ENCODE assay signal across 8 mouse cellular contexts in genomic region chr14:76506425-76507205, GRCm38 (mm10). TPM values are rescaled to one million over a fixed set of nuclear protein-coding genes. Genes with fewer than 3 reads are reported as not detected.
DNase-seq lines count a peak whose midpoint lies in the region; ATAC-seq and TF ChIP-seq lines count a peak whose summit lies in the region.

No protein-coding gene starts in this region.

- H3K27me3 ChIP-seq in forebrain, embryonic 14.5 days (replicated peaks; ENCODE audit: control insufficient read depth, insufficient read depth, low read length) = no peaks in the 10 kb centered on the region
- H3K27me3 ChIP-seq in hindbrain, postnatal 0 days (ENCODE audit: insufficient read depth, low read length) = no peaks in the 10 kb centered on the region
- H3K27me3 ChIP-seq in lung, postnatal 0 days (replicated peaks; ENCODE audit: insufficient read depth, low read length) = no peaks in the 10 kb centered on the region

- peaks cover 34% of the 10 kb centered on the region for H3K36me3 ChIP-seq in forebrain, embryonic 14.5 days (ENCODE audit: control insufficient read depth, insufficient read depth, low read length)
- peaks cover 3% of the 10 kb centered on the region; the same call in 1 of the 2 replicates for H3K36me3 ChIP-seq in hindbrain, postnatal 0 days (ENCODE audit: insufficient read depth, low read length)
- 0 out of 2 replicates have a peak, but pooled peaks cover 4% of the 10 kb centered on the region for H3K36me3 ChIP-seq in lung, postnatal 0 days (ENCODE audit: insufficient read depth, low read length)

- peak overlapping the region; percentile 96 for H3K4me2 ChIP-seq in forebrain, embryonic 14.5 days (ENCODE audit: low read length)
- peak overlapping the region; percentile 64 for H3K4me2 ChIP-seq in hindbrain, postnatal 0 days (ENCODE audit: low read depth, low read length)
- peak overlapping the region; percentile 76 for H3K4me2 ChIP-seq in lung, postnatal 0 days (replicated peaks; ENCODE audit: low read depth, low read length)

- peak overlapping the region; percentile 78 for H3K4me3 ChIP-seq in forebrain, embryonic 14.5 days (ENCODE audit: low read depth, low read length)
- H3K4me3 ChIP-seq in hindbrain, postnatal 0 days (ENCODE audit: low read length) = peak overlapping the region; percentile 74
- H3K4me3 ChIP-seq in lung, postnatal 0 days (ENCODE audit: low read depth, low read length) = peak overlapping the region; percentile 79

- no peak for TF ChIP-seq EP300 in lung, postnatal 0 days (IDR thresholded peaks at IDR 0.05)

- ATAC-seq in forebrain, embryonic 14.5 days = no peak
- ATAC-seq in hindbrain, postnatal 0 days = no peak
- no peak for ATAC-seq in lung, postnatal 0 days

- TF ChIP-seq CTCF in hindbrain, postnatal 0 days (IDR thresholded peaks at IDR 0.05; ENCODE audit: low read depth) = no peak
- no peak for TF ChIP-seq CTCF in lung, postnatal 0 days (IDR thresholded peaks at IDR 0.05)

- peak overlapping the region; percentile 100 for H3K27ac ChIP-seq in forebrain, embryonic 14.5 days (ENCODE audit: low read depth, low read length)
- peak overlapping the region; percentile 100 for H3K27ac ChIP-seq in hindbrain, postnatal 0 days
- H3K27ac ChIP-seq in lung, postnatal 0 days (ENCODE audit: low read length) = peak overlapping the region; percentile 99

- H3K4me1 ChIP-seq in forebrain, embryonic 14.5 days (ENCODE audit: control insufficient read depth, insufficient read depth, low read length) = peaks cover 14% of the 10 kb centered on the region
- no peaks in the 10 kb centered on the region; the same call in 1 of the 2 replicates for H3K4me1 ChIP-seq in hindbrain, postnatal 0 days (ENCODE audit: insufficient read depth, low read length)
- peaks cover 4% of the 10 kb centered on the region; the same call in 1 of the 2 replicates for H3K4me1 ChIP-seq in lung, postnatal 0 days (ENCODE audit: insufficient read depth, low read depth, low read length)

- peak overlapping the region; percentile 99 for H3K9ac ChIP-seq in forebrain, embryonic 14.5 days (ENCODE audit: low read length)
- peak overlapping the region; percentile 99 for H3K9ac ChIP-seq in hindbrain, postnatal 0 days (replicated peaks; ENCODE audit: low read length)
- H3K9ac ChIP-seq in lung, postnatal 0 days (replicated peaks; ENCODE audit: low read depth) = peak overlapping the region; percentile 99

- H3K9me3 ChIP-seq in forebrain, embryonic 14.5 days (replicated peaks; ENCODE audit: control insufficient read depth, low read length) = no peaks in the 10 kb centered on the region
- H3K9me3 ChIP-seq in hindbrain, postnatal 0 days (ENCODE audit: low read length) = no peaks in the 10 kb centered on the region
- no peaks in the 10 kb centered on the region for H3K9me3 ChIP-seq in lung, postnatal 0 days (ENCODE audit: low read length)

- peak; percentile 49 for DNase-seq in retina, postnatal 1 day
- DNase-seq in retina, embryonic 14.5 days (ENCODE audit: low spot score) = no peak
- DNase-seq in cerebellum, adult 8-10 months = peak; percentile 54
- no peak for DNase-seq in forebrain, embryonic 14.5 days (ENCODE audit: low spot score)
- DNase-seq in hindbrain, postnatal 0 days (ENCODE audit: low spot score) = no peak
- DNase-seq in lung, postnatal 0 days (ENCODE audit: low spot score) = no peak
- no peak for DNase-seq in ovary, adult 18-20 months (ENCODE audit: low spot score)
- no peak for DNase-seq in Muller cell, postnatal 12 days (ENCODE audit: inconsistent ontology term)

- WGBS in forebrain, embryonic 14.5 days = 41% methylated on average over 27 of the region's 27 CpGs
- WGBS in hindbrain, postnatal 0 days = 23% methylated on average over 27 of the region's 27 CpGs
- 32% methylated on average over 27 of the region's 27 CpGs for WGBS in lung, postnatal 0 days

RNA-seq across cellular contexts. Expression of gene Serp2, which starts 50.1 kb away (rescaled TPM):
- polyA plus RNA-seq in forebrain, embryonic 14.5 days (2014; fragmentation: Nextera tagmentation; extraction: Ambion mirVana) = 141 and 147 TPM in 2 replicates
- total RNA-seq in hindbrain, postnatal 0 days (2014; rRNA removed) = 125 and 187 TPM in 2 replicates
- polyA plus RNA-seq in hindbrain, postnatal 0 days (2015; fragmentation: Nextera tagmentation; extraction: Ambion mirVana) = 243 and 245 TPM in 2 replicates
- 4.1 and 5.1 TPM in 2 replicates for polyA plus RNA-seq in lung, postnatal 0 days (2015; fragmentation: Nextera tagmentation; extraction: Ambion mirVana)

Comparison
In these comparisons a context has a peak if more than half of its experiments do, and no peak if none do; other contexts are left out.
1. DNase-seq: peak in retina, postnatal 1 day (single experiment) and cerebellum, adult 8-10 months (single experiment); none in retina, embryonic 14.5 days (single experiment), forebrain, embryonic 14.5 days (single experiment), hindbrain, postnatal 0 days (single experiment), lung, postnatal 0 days (single experiment), ovary, adult 18-20 months (single experiment) and Muller cell, postnatal 12 days (single experiment).
2. RNA of gene Serp2, which starts 50.1 kb away (polyA plus RNA-seq): 243 to 245 TPM in hindbrain, postnatal 0 days and 141 to 147 TPM in forebrain, embryonic 14.5 days; 4.1 to 5.1 TPM in lung, postnatal 0 days; every median in the first group is over 10 times any median in the second.
3. Peak in every context shown above with its lines, with median percentiles within 50 percentile points of each other: H3K27ac ChIP-seq, H3K4me2 ChIP-seq, H3K4me3 ChIP-seq and H3K9ac ChIP-seq.